Mouse (Mus musculus): ENCODE data around the gene Ppp1r13b. TPM values are rescaled to one million over a fixed set of nuclear protein-coding genes. Genes with fewer than 3 reads are reported as not detected.
A peak's percentile ranks its signal among the peaks of the same experiment; 100 is the strongest.

Gene Ppp1r13b
- polyA plus RNA-seq, 1 experiment from 2014 or later, result 29.1 TPM

DNA sequence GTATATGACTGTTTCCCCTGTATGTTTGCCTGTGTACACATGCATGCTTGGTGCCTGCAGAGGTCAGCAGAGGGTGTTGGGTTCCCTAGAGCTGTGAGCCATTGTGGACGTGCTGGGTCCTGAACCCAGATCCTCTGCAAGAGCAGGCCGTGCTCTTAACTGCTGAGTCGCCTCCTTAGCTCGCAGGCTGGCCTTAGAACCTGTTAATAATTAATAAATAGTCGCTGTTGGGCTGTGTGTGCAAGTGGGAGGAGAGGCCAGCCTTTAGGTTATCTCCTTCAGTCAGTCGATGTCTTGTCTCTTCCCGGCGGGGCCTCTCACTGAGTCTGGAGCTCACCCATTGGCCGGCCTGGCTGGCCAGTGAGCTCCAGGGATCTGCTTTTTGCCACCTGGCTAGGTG, 90.9 kb downstream of the Ppp1r13b start:
- Histone ChIP-seq H3K9ac (ENCODE audit: low read length) (peak overlapping the region; percentile 22; the same call in 1 of the 2 replicates), H3K27me3 (replicated peaks; ENCODE audit: control insufficient read depth, insufficient read depth, low read length) (no peaks in the 10 kb centered on the region), H3K4me3 (ENCODE audit: low read depth, low read length) (peak overlapping the region; percentile 20), H3K27ac (ENCODE audit: low read depth) (peak overlapping the region; percentile 47; the same call in 1 of the 2 replicates), H3K36me3 (ENCODE audit: control insufficient read depth, insufficient read depth, low read length) (no peaks in the 10 kb centered on the region), H3K4me1 (replicated peaks; ENCODE audit: control insufficient read depth, insufficient read depth, low read length) (peaks cover 51% of the 10 kb centered on the region), H3K9me3 (ENCODE audit: control insufficient read depth, low read length) (no peaks in the 10 kb centered on the region), H3K4me2 (ENCODE audit: low read length) (peak overlapping the region; percentile 86)
- ATAC-seq (replicated peaks; ENCODE audit: low FRiP score, low TSS enrichment, low read depth), result 0 out of 2 replicates have a peak, but pooled peaks have one; percentile 5
- WGBS, result 53% methylated on average over 9 of the region's 9 CpGs
- DNase-seq (ENCODE audit: low spot score), result no peak

DNA sequence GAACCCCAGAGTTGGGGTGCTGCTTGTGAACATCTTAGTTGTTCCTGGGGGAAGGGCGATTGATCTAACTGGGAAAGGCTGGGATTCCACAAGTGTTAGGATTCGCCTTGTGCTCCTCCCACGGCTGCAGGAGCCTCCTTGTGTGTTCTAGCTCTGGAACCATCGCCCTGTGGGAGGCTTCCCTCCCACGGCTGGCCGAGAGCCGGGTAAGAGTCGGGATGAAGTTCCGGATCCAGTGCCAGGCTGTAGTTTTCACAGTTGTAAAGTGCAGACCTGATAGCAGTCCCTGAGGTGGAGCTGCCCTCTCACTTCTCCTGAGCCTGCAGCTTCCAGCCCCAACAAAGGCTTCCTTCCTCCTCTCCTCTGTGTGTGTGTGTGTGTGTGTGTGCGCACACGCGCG, 91.4 kb downstream of the Ppp1r13b start:
- Histone ChIP-seq H3K27ac (ENCODE audit: low read depth) (peak overlapping the region; percentile 47; the same call in 1 of the 2 replicates), H3K4me1 (replicated peaks; ENCODE audit: control insufficient read depth, insufficient read depth, low read length) (peaks cover 49% of the 10 kb centered on the region), H3K27me3 (replicated peaks; ENCODE audit: control insufficient read depth, insufficient read depth, low read length) (no peaks in the 10 kb centered on the region), H3K4me3 (ENCODE audit: low read depth, low read length) (peak overlapping the region; percentile 20), H3K4me2 (ENCODE audit: low read length) (peak overlapping the region; percentile 86), H3K9ac (ENCODE audit: low read length) (peak overlapping the region; percentile 22; the same call in 1 of the 2 replicates), H3K36me3 (ENCODE audit: control insufficient read depth, insufficient read depth, low read length) (0 out of 2 replicates have a peak, but pooled peaks cover 4% of the 10 kb centered on the region), H3K9me3 (ENCODE audit: control insufficient read depth, low read length) (no peaks in the 10 kb centered on the region)
- DNase-seq (ENCODE audit: low spot score) (no peak), ATAC-seq (replicated peaks; ENCODE audit: low FRiP score, low TSS enrichment, low read depth) (no peak)
- WGBS, result 48% methylated on average over 13 of the region's 13 CpGs

DNA sequence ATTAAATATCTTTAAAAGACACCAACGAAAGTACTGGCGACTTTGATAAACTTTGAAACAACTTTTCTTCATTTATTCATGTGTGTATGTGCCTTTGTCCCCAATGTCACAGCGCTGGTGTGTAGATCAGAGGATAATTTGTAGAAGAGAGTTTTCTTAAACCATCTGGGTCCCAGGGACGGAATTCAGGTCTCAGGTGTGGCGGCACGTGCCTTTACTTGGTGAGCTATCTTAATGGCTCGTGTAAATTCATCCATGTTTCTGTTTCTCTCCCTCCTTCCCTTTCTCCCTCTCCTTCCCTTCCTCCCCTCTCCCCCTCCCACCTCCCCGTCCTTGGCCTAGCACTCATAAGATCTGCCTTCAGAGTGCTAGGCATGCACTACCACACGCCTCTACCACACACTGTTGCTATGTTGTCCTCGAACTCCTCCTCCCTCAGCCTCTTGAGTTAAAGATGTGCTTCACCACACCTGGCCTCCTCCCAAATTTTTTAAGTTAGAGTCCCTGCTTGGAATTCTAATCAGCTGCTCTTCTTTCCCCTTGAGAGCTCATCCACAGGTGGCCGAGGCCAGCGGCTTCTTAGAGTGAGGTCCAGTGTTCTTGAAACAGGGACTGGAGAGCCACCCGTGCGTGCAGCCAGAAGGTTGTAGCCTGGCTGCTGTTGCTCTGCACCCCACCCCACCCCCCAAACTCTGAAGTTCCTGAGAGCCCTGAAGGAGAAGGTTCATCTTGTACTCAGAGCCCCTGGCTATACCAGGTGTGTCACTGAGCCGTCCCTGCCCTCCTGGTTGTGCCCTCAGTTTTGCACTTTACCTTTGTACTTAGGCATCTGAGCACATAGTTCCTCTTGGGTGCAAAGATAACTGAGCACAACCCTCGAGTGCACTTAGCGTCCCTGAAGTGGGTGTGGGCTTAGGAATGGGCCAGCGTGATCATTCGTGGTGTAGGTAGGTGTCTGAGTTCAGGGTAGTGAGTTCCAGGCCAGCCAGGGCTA, 92.8 kb downstream of the Ppp1r13b start:
- Histone ChIP-seq H3K27me3 (replicated peaks; ENCODE audit: control insufficient read depth, insufficient read depth, low read length) (no peaks in the 10 kb centered on the region), H3K9ac (ENCODE audit: low read length) (peak overlapping the region; percentile 63), H3K4me2 (ENCODE audit: low read length) (peak overlapping the region; percentile 86), H3K4me3 (ENCODE audit: low read depth, low read length) (peak overlapping the region; percentile 71), H3K9me3 (ENCODE audit: control insufficient read depth, low read length) (no peaks in the 10 kb centered on the region), H3K36me3 (ENCODE audit: control insufficient read depth, insufficient read depth, low read length) (0 out of 2 replicates have a peak, but pooled peaks cover 4% of the 10 kb centered on the region), H3K27ac (ENCODE audit: low read depth) (peak overlapping the region; percentile 90), H3K4me1 (replicated peaks; ENCODE audit: control insufficient read depth, insufficient read depth, low read length) (peaks cover 46% of the 10 kb centered on the region)
- no peak for ATAC-seq (replicated peaks; ENCODE audit: low FRiP score, low TSS enrichment, low read depth)
- 24% methylated on average over 19 of the region's 19 CpGs for WGBS
- DNase-seq (ENCODE audit: low spot score), result no peak

DNA sequence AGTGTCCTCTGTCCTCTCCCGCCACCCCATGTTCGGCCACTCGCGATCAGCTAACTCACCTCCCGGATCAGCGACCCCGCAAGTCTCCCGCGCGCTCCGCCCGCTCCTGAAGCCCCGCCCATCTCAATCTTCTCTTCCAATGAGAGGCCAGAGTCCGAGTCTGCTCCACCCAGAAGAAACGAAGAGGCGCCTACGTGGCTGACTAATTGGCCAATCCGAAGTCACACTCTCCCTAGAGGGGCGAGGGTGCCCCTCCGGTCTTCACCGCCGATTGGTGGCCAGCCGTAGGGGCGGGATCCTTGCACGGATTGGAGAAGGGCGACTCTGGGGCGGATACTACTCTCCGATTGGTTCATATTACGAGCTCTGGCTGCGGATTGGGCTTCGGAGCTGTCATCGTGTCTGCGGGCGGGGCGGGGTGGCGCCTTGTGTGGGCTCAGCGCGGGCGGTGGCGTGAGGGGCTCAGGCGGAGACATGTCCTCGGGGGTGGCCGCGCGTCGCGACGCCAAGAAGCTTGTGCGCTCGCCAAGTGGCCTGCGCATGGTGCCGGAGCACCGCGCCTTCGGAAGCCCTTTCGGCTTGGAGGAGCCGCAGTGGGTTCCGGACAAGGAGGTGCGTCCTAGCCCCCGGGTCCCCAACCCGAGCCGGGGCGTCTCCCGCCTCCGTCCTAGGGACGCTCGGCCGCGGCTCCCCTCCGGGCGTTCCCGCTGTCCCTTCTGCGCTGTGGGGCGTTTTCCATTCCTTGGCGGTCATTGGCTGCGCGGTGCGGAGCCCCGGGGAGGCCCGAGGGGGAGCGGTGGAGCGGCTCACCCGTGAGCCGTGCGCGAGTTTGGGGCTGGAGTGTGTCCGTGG, 93.9 kb downstream of the Ppp1r13b start, which contains the start of the genes Xrcc3 and Zfyve21:
Gene Xrcc3 (minus strand): TSS at position 108 of the 852 bp plus-strand sequence.
Gene Zfyve21 (plus strand): TSS at position 405 of the 852 bp plus-strand sequence.
- Histone ChIP-seq H3K4me1 (replicated peaks; ENCODE audit: control insufficient read depth, insufficient read depth, low read length) (peaks cover 44% of the 10 kb centered on the region), H3K27ac (ENCODE audit: low read depth) (peak within 1 kb of the TSS; percentile 90), H3K4me2 (ENCODE audit: low read length) (peak within 1 kb of the TSS; percentile 89), H3K9ac (ENCODE audit: low read length) (peak within 1 kb of the TSS; percentile 65), H3K36me3 (ENCODE audit: control insufficient read depth, insufficient read depth, low read length) (0 out of 2 replicates have a peak, but pooled peaks cover 8% of the 10 kb centered on the region), H3K27me3 (replicated peaks; ENCODE audit: control insufficient read depth, insufficient read depth, low read length) (no peaks in the 10 kb centered on the region), H3K4me3 (ENCODE audit: low read depth, low read length) (peak within 1 kb of the TSS; percentile 71), H3K9me3 (ENCODE audit: control insufficient read depth, low read length) (no peaks in the 10 kb centered on the region)
- peak; percentile 98 for ATAC-seq (replicated peaks; ENCODE audit: low FRiP score, low TSS enrichment, low read depth)
- DNase-seq (ENCODE audit: low spot score), result peak; percentile 95
- WGBS, result under 1% methylated on average over 81 of the region's 87 CpGs

DNA sequence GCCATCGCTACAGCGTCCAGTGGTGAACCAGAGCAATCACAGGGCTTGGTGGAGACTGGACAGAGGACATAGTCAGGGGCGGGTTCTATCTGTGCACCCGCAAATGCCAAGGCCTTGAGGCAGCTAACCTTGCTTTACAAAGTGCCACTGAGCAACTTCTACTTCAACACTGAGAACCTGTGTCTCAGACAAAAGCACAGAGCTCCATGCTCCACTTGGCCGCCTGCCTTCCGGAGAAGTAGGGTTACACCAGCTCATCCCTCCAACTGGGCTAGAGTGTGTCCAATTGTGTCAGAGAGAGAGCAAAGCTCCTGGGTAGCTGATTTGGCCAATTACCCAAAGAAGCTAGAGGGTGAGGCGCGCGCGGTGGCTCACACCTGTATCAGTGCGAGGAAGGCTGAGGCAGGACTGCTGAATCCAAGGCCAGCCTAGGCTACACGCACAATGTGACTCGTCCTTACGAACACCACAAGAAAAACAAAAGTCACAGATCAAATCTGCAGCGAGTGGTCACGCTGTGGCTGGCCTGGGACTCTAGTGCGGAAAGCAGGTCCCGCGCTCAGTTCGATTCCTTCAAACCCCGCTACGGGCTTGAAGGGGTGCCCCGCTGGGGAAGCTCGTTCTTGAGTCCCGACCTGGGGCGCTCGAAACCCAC, 94.7 kb downstream of the Ppp1r13b start:
- no peak overlapping the region for H3K27ac ChIP-seq (ENCODE audit: low read depth)
- WGBS, result 3% methylated on average over 27 of the region's 27 CpGs
- peak; percentile 0; the same call in 1 of the 2 replicates for ATAC-seq (replicated peaks; ENCODE audit: low FRiP score, low TSS enrichment, low read depth)

DNA sequence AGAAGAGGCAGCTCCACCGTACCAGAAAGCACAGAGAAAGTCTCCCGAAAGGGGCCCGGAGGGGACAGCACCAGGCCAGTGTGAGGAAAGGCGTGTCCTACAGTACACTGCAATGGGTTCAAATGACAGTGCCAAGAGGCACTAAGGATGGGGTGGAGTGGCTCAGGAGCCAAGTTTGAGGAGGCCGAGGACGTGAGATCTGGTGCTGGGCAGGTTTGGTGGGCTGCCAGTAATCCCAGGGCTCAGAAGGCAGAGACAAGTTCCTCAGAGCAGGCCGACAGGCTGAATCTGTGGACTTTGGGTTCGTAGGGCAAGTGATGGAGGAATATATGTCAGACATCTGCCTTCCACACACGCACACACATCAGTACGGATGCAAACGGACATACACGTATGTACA, 95.3 kb downstream of the Ppp1r13b start:
- Histone ChIP-seq H3K4me1 (replicated peaks; ENCODE audit: control insufficient read depth, insufficient read depth, low read length) (peaks cover 37% of the 10 kb centered on the region), H3K36me3 (ENCODE audit: control insufficient read depth, insufficient read depth, low read length) (peaks cover 21% of the 10 kb centered on the region), H3K4me3 (ENCODE audit: low read depth, low read length) (peak overlapping the region; percentile 71), H3K27ac (ENCODE audit: low read depth) (no peak overlapping the region), H3K9me3 (ENCODE audit: control insufficient read depth, low read length) (no peaks in the 10 kb centered on the region), H3K9ac (ENCODE audit: low read length) (peak overlapping the region; percentile 65), H3K27me3 (replicated peaks; ENCODE audit: control insufficient read depth, insufficient read depth, low read length) (no peaks in the 10 kb centered on the region), H3K4me2 (ENCODE audit: low read length) (peak overlapping the region; percentile 89)
- 70% methylated on average over 12 of the region's 12 CpGs for WGBS
- ATAC-seq (replicated peaks; ENCODE audit: low FRiP score, low TSS enrichment, low read depth), result no peak
- no peak for DNase-seq (ENCODE audit: low spot score)

More for the DNA sequence above, 94.7 kb downstream of the Ppp1r13b start:
- peak overlapping the region; percentile 71 for H3K4me3 ChIP-seq (ENCODE audit: low read depth, low read length)
- H3K27me3 ChIP-seq (replicated peaks; ENCODE audit: control insufficient read depth, insufficient read depth, low read length), result no peaks in the 10 kb centered on the region
- H3K9ac ChIP-seq (ENCODE audit: low read length), result peak overlapping the region; percentile 65
- no peaks in the 10 kb centered on the region for H3K9me3 ChIP-seq (ENCODE audit: control insufficient read depth, low read length)
- peaks cover 37% of the 10 kb centered on the region for H3K4me1 ChIP-seq (replicated peaks; ENCODE audit: control insufficient read depth, insufficient read depth, low read length)
- DNase-seq (ENCODE audit: low spot score), result no peak
- H3K36me3 ChIP-seq (ENCODE audit: control insufficient read depth, insufficient read depth, low read length), result peaks cover 15% of the 10 kb centered on the region
- H3K4me2 ChIP-seq (ENCODE audit: low read length), result peak overlapping the region; percentile 89

DNA sequence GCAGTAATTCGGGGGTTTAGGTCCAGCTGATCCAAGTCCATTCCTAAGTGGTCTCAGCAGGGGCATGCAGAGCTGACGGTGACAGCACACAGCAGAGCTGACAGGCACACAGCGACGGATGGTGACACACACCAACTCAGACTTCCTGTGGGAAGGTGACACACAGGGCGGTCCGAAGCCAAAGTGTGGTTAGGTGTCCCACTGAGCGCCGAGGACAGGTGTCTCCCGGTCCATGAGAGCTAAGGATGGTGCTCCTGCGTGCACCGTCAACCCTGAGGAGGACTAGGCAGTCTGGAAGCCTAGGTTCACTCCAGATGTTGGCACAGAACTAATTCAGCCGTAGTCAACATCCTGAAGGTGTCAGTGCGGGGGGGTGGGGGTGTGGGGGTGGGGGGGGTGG, 95.8 kb downstream of the Ppp1r13b start:
- peaks cover 37% of the 10 kb centered on the region for H3K4me1 ChIP-seq (replicated peaks; ENCODE audit: control insufficient read depth, insufficient read depth, low read length)
- 91% methylated on average over 13 of the region's 13 CpGs for WGBS

More for the DNA sequence above, 95.8 kb downstream of the Ppp1r13b start:
- H3K4me3 ChIP-seq (ENCODE audit: low read depth, low read length), result no peak overlapping the region
- no peaks in the 10 kb centered on the region for H3K27me3 ChIP-seq (replicated peaks; ENCODE audit: control insufficient read depth, insufficient read depth, low read length)
- no peak overlapping the region for H3K4me2 ChIP-seq (ENCODE audit: low read length)
- ATAC-seq (replicated peaks; ENCODE audit: low FRiP score, low TSS enrichment, low read depth), result no peak
- no peak overlapping the region for H3K27ac ChIP-seq (ENCODE audit: low read depth)
- no peaks in the 10 kb centered on the region for H3K9me3 ChIP-seq (ENCODE audit: control insufficient read depth, low read length)
- H3K9ac ChIP-seq (ENCODE audit: low read length), result no peak overlapping the region
- peaks cover 27% of the 10 kb centered on the region for H3K36me3 ChIP-seq (ENCODE audit: control insufficient read depth, insufficient read depth, low read length)
- no peak for DNase-seq (ENCODE audit: low spot score)

Data from intestine, embryonic 14.5 days (tissue).